Mouse (Mus musculus) thymus, adult 2 months (tissue): ENCODE measurements at regions not wholly inside any gene's neighbourhood (a gene's known extent, or its start where the extent isn't known, plus 50 kb on each side); places are given as distances from the start of the nearest gene placed in this dataset.

Experiments used
- DNase-seq: peaks from one replicate; pipeline ENCODE4 v3.0.0; 2021
- H3K27ac ChIP-seq: fragments of 200-500 bp; 2 replicates; pipeline ENCODE4 v1.5.1; 2012; ENCODE audit warnings: low read length, control low read depth; ENCODE audit not compliant: control insufficient read depth, insufficient read depth
- H3K27me3 ChIP-seq: fragments of 200-500 bp; 2 replicates; pipeline ENCODE4 v1.6.1; 2012; ENCODE audit warnings: mild to moderate bottlenecking, low read length, moderate library complexity, mixed read lengths; ENCODE audit not compliant: control insufficient read depth, insufficient read depth
- H3K36me3 ChIP-seq: fragments of 200-500 bp; 2 replicates; pipeline ENCODE4 v1.6.1; 2012; ENCODE audit warnings: mild to moderate bottlenecking, low read length, moderate library complexity; ENCODE audit not compliant: control insufficient read depth, insufficient read depth
- H3K4me1 ChIP-seq: fragments of 200-500 bp; replicated peaks from 2 replicates; pipeline ENCODE4 v1.6.1; 2012; ENCODE audit warnings: low read length; ENCODE audit not compliant: control insufficient read depth, insufficient read depth
- H3K4me3 ChIP-seq: fragments of 200-500 bp; 2 replicates; pipeline ENCODE4 v1.5.1; 2012; ENCODE audit warnings: mild to moderate bottlenecking, low read length, control low read depth, moderate library complexity; ENCODE audit not compliant: control insufficient read depth, insufficient read depth
- CTCF ChIP-seq: fragments of 200-500 bp; IDR thresholded peaks from 2 replicates; pipeline ENCODE4 v1.5.1; 2012; ENCODE audit warnings: mild to moderate bottlenecking, control low read depth, low read length, moderate library complexity, borderline replicate concordance; ENCODE audit not compliant: control insufficient read depth, poor library complexity, insufficient read depth; ENCODE audit errors: extremely low read depth
- POLR2A ChIP-seq: fragments of 200-500 bp; IDR thresholded peaks from 2 replicates; pipeline ENCODE4 v1.6.1; 2012; ENCODE audit warnings: mild to moderate bottlenecking, low read length, control low read depth, moderate library complexity; ENCODE audit not compliant: control insufficient read depth, poor library complexity, insufficient read depth; ENCODE audit errors: extremely low read depth
- WGBS: fragments of 180-500 bp; shearing (Covaris S2); methylation state at CpG from one replicate; pipeline ENCODE4 v1.1.7; 2018; 5-methylcytosine and 5-hydroxymethylcytosine counted together

DNA sequence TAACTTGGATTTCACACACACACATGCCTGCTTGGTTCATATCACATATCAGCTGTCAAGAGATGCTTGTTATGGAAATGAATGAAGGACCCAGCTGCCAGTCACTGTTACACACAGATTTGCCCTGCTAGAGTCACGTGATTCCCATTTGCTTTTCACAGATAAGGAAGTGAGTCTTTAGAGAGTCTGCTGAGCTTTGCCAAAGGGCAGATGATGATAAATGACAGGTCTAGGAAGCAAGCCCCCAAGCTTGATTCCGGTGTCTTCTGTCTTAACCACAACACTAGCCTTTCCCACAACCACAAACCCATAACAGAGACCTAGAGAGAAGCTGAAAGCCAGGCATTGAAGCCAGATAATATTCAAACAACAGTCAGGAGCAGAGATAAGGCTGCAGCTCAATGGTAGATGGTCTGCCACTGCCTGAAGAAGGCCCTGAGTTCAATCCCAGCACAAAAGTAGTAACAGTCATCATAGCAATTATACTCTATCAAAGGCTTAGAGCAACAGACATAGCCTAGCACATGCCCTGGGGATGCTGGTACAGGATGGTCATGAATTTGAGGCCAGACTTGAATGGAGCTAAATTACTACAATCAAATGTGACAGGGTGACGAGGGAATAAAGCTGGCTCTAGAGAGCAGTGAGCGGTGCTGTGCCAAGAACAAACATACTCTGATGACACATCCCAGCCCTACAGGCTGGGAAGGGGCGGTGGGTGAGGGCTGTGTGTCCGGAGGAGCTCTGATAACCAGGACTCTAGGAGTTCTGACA lies 89.0 kb upstream of the H2afz start:
- no peak for DNase-seq
- WGBS = 58% methylated on average over 6 of the region's 6 CpGs
- Histone ChIP-seq H3K27me3 (no peaks in the 10 kb centered on the region), H3K36me3 (no peaks in the 10 kb centered on the region), H3K27ac (no peak overlapping the region), H3K4me3 (no peak overlapping the region), H3K4me1 (no peaks in the 10 kb centered on the region)
- TF ChIP-seq CTCF (no peak), POLR2A (no peak)

- TF ChIP-seq POLR2A (no peak), CTCF (no peak)
- DNase-seq = peak; percentile 33
- Histone ChIP-seq H3K4me1 (no peaks in the 10 kb centered on the region), H3K27me3 (no peaks in the 10 kb centered on the region), H3K4me3 (no peak overlapping the region), H3K27ac (no peak overlapping the region), H3K36me3 (no peaks in the 10 kb centered on the region)
- 22% methylated on average over 7 of the region's 7 CpGs for WGBS
These were observed 86.2 kb upstream of the H2afz start for GRCm38 (mm10) chr3:137778113-137778512.

- DNase-seq = no peak
- H3K27me3 ChIP-seq = no peaks in the 10 kb centered on the region
- no peak overlapping the region for H3K27ac ChIP-seq
- TF ChIP-seq POLR2A (no peak), CTCF (no peak)
- H3K4me1 ChIP-seq = no peaks in the 10 kb centered on the region
- no peaks in the 10 kb centered on the region for H3K36me3 ChIP-seq
- H3K4me3 ChIP-seq = no peak overlapping the region
- 48% methylated on average over 11 of the region's 11 CpGs for WGBS
These were observed 84.3 kb upstream of the H2afz start for GRCm38 (mm10) chr3:137780029-137780428.

GRCm38 (mm10) chr3:137782836-137783235 lies 81.5 kb upstream of the H2afz start:
- H3K4me1 ChIP-seq = no peaks in the 10 kb centered on the region

DNA sequence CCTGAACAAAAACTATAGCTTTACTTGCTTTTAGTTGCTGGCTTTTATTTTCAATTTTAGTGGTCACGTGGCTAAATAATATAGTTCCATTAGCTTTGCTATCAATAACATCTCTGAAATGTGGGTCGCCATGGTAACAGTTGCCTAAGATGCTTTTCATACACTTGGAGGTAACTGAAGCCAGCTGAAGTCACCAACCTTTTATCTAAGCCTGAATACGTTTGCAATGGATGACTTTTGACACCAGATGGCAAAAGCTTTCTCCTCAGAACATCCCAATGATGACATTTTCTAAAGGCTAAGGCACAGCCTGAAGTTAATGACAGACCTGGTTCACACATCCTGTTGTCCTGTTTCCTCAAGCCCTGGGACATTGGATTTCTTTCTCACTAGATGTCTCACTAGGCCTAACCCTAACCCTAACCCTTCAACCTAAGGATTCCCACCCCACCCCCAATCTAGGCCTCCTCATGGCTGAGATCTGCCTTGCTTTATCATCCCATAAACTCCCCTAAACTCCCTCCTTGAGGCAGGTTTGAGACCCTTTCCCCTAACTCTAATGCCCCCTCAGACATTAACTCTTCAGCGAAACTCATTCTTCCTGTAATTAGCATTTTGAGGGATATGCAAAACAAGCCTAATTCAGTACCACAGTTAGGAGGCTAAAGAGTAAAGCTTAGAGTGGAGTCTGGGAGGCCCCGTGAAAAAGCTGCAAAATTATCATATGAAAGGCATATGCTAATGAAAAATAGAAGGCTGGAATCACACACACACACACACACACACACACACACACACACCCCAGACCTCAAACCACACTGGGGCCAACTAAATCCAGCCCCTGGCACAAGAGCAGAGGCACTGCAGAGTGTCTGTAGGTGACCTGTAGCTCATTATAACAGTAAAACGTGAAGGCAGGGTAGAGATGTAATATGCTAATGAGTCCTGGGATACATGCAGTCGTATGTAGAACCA lies 80.1 kb upstream of the H2afz start:
- WGBS = 70% methylated on average over 7 of the region's 7 CpGs
- no peaks in the 10 kb centered on the region for H3K4me1 ChIP-seq
- H3K36me3 ChIP-seq = no peaks in the 10 kb centered on the region
- H3K27ac ChIP-seq = no peak overlapping the region
- no peak for TF ChIP-seq POLR2A
- no peak for TF ChIP-seq CTCF
- no peaks in the 10 kb centered on the region for H3K27me3 ChIP-seq
- DNase-seq = no peak
- no peak overlapping the region for H3K4me3 ChIP-seq

More at GRCm38 (mm10) chr3:137782836-137783235, 81.5 kb upstream of the H2afz start:
- 88% methylated on average over 5 of the region's 5 CpGs for WGBS
- H3K27me3 ChIP-seq = no peaks in the 10 kb centered on the region
- H3K4me3 ChIP-seq = no peak overlapping the region
- no peak for DNase-seq
- no peaks in the 10 kb centered on the region for H3K36me3 ChIP-seq
- H3K27ac ChIP-seq = no peak overlapping the region
- no peak for TF ChIP-seq POLR2A
- TF ChIP-seq CTCF = no peak

DNA sequence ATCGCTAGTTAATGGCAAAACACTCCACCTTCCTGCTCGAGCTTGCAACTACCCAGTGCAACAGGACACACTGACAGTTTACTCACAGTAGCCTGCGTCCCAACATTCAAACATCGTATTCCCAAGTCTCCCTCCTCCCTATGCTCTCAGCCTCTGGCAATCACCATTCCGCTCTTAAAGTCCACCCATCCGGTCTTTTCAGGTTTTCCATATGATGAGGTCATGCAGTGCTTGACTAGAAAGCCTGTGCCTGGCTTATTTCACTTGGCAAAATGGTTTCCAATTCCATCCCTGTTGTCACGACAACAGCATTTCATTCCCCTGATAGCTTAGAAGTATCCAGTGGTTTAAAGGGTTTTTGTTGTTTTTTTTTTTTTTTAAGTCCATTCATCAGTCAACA lies 79.1 kb upstream of the H2afz start:
- no peaks in the 10 kb centered on the region for H3K27me3 ChIP-seq
- no peak for DNase-seq
- no peak overlapping the region for H3K4me3 ChIP-seq
- no peak overlapping the region for H3K27ac ChIP-seq
- TF ChIP-seq POLR2A (no peak), CTCF (no peak)
- no peaks in the 10 kb centered on the region for H3K4me1 ChIP-seq
- no peaks in the 10 kb centered on the region for H3K36me3 ChIP-seq
- 95% methylated on average over 7 of the region's 7 CpGs for WGBS
